28 mouse cellular contexts compared by ENCODE assay signal in genomic region chr2:156340078-156340477, GRCm38 (mm10). TPM values are rescaled to one million over a fixed set of nuclear protein-coding genes. Genes with fewer than 3 reads are reported as not detected.
"Had no signal": no experiment of that assay in that cellular context is flagged by ENCODE, and none has a peak within 500 bp of the region (broad histone marks: within the 10 kb centered on the region; RNA-seq: fewer than 3 reads in every experiment).

No protein-coding gene starts in this region.

- H3K9ac ChIP-seq: embryonic facial prominence, embryonic 12.5 days; embryonic facial prominence, embryonic 13.5 days; embryonic facial prominence, embryonic 15.5 days; forebrain, embryonic 12.5 days; forebrain, embryonic 13.5 days; forebrain, embryonic 15.5 days; forebrain, postnatal 0 days had no signal

- H3K36me3 ChIP-seq: embryonic facial prominence, embryonic 10.5 days; embryonic facial prominence, embryonic 12.5 days; embryonic facial prominence, embryonic 13.5 days; embryonic facial prominence, embryonic 15.5 days; forebrain, embryonic 10.5 days; forebrain, embryonic 12.5 days; forebrain, embryonic 15.5 days had no signal

- H3K4me1 ChIP-seq: embryonic facial prominence, embryonic 12.5 days; embryonic facial prominence, embryonic 13.5 days; embryonic facial prominence, embryonic 15.5 days; forebrain, embryonic 12.5 days; forebrain, embryonic 13.5 days; forebrain, embryonic 15.5 days had no signal

- H3K27ac ChIP-seq: embryonic facial prominence, embryonic 10.5 days; embryonic facial prominence, embryonic 12.5 days; embryonic facial prominence, embryonic 13.5 days; embryonic facial prominence, embryonic 15.5 days; forebrain, embryonic 10.5 days; forebrain, embryonic 12.5 days; forebrain, embryonic 13.5 days; forebrain, embryonic 15.5 days; gastrocnemius, adult 2 months; heart, adult 2 months had no signal

- ATAC-seq: forebrain, embryonic 13.5 days; forebrain, embryonic 14.5 days; forebrain, embryonic 15.5 days; forebrain, embryonic 16.5 days; forebrain, postnatal 0 days had no signal

- DNase-seq: cerebellum, adult 2 months; cerebellum, adult 8-10 months; cerebellum, adult 9-10 months; cerebellum, adult 9-11 months; cerebellum, postnatal 10 days; cerebellum, postnatal 14 days; cerebellum, postnatal 25 days; cerebellum, postnatal 36 days; embryo, embryonic 11 days; forebrain, postnatal 0 days; gastrocnemius, adult 2 months; gastrocnemius, postnatal 10 days; gastrocnemius, postnatal 14 days; gastrocnemius, postnatal 25 days; gastrocnemius, postnatal 36 days; heart, adult 18-20 months; heart, adult 2 months had no signal

- H3K4me3 ChIP-seq: embryonic facial prominence, embryonic 10.5 days; embryonic facial prominence, embryonic 12.5 days; embryonic facial prominence, embryonic 13.5 days; embryonic facial prominence, embryonic 15.5 days; erythroblast, embryonic 14.5 days; forebrain, embryonic 10.5 days; forebrain, embryonic 12.5 days; forebrain, embryonic 13.5 days; forebrain, embryonic 15.5 days; gastrocnemius, adult 2 months; heart, adult 2 months had no signal

- H3K9me3 ChIP-seq: embryonic facial prominence, embryonic 10.5 days; embryonic facial prominence, embryonic 12.5 days; embryonic facial prominence, embryonic 13.5 days; embryonic facial prominence, embryonic 15.5 days; forebrain, embryonic 10.5 days; forebrain, embryonic 12.5 days; forebrain, embryonic 13.5 days; forebrain, embryonic 15.5 days had no signal

- H3K27me3 ChIP-seq: embryonic facial prominence, embryonic 12.5 days; embryonic facial prominence, embryonic 13.5 days; embryonic facial prominence, embryonic 15.5 days; forebrain, embryonic 12.5 days; forebrain, embryonic 13.5 days; forebrain, embryonic 15.5 days had no signal

RNA-seq across cellular contexts. Expression of gene Cnbd2, which starts 28.0 kb away (rescaled TPM):
- polyA plus RNA-seq: erythroblast, embryonic 14.5 days had no signal
